Mouse (Mus musculus) right cerebral cortex, postnatal 10 days (tissue): ENCODE measurements around the gene Gm7029.
"Not testable (repeated sequence)": the region's sequence is repeated elsewhere in the genome, so short reads cannot be mapped to it uniquely, and the experiment has no call there.

Source experiments
- DNase-seq, 2 experiments: peaks; one replicate each; pipeline ENCODE4 v3.0.0; 2021; ENCODE audit warnings: low spot score in 2 of 2

The Gm7029 gene

GRCm38 (mm10) chr17:33891892-33892291 lies 18.3 kb downstream of the Gm7029 start:
- DNase-seq, result not testable (repeated sequence)

GRCm38 (mm10) chr17:33892429-33892828 lies 18.8 kb downstream of the Gm7029 start:
- no peak for DNase-seq

GRCm38 (mm10) chr17:33893011-33893410 lies 19.4 kb downstream of the Gm7029 start:
- not testable (repeated sequence) for DNase-seq

DNA sequence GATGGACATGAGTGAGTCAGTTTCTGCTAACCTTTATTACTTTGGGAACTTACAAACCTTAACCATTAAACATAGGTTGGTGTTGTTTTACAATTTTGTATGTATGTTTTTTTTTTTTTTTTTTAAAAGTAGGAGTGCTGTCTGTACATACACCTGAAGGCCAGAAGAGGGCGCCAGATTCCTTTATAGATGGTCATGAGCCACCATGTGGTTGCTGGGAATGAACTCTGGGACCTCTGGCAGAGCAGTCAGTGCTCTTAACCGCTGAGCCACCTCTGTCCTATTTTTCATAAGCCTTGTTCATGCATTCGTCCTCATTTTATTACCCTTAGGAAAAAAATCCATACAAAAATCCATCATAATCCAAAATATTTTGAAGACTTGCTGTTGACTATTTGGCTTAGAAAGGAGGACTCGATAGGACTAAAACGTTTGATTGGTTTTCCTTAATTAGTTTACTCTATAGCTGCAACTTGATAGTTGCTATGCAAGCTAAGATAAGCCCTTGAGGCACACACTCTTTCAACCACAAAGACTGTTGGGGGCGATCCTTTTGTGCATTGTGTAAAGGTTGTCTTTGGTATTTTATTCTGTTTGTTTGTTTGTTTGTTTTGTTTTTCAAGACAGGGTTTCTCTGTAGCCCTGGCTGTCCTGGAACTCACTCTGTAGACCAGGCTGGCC lies 23.6 kb downstream of the Gm7029 start:
- no peak for DNase-seq

DNA sequence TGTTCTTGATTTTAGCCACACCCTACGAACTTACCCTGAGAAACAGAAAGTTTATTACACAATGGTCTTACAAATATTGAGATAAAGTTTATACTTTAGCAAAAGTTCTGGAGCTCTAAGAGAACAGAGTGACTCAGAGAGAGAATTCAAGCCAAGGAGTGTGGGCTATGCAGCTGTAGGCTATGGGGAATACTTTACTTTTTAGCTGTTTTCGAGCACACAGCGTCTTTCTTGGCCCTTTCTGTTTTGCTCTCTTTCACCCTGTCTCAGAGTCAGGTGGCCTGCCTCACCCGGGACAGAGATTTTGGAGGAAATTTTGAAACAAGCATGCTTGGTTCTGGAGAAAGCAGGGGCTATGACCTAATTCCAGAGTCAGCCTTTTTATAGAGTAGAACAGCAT lies 24.6 kb downstream of the Gm7029 start:
- not testable (repeated sequence) for DNase-seq

- no peak for DNase-seq
These were observed 26.0 kb downstream of the Gm7029 start for GRCm38 (mm10) chr17:33899642-33900041.

GRCm38 (mm10) chr17:33900281-33900988 lies 26.8 kb downstream of the Gm7029 start:
- DNase-seq, result no peak

DNA sequence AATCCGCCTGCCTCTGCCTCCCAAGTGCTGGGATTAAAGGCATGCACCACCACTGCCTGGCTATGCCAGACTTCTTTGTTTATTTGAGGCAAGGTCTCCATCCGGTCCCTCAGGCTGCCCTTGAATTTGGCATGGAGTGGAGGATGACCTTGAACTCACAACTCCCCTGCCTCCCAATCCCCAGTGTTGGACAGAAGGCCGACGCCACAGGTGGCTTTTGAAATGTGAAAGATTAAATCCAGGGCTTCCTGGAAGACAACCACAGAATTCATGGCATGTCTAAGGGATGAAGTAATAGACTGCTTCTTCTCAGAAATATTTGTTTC lies 27.3 kb downstream of the Gm7029 start:
- DNase-seq, result no peak

DNA sequence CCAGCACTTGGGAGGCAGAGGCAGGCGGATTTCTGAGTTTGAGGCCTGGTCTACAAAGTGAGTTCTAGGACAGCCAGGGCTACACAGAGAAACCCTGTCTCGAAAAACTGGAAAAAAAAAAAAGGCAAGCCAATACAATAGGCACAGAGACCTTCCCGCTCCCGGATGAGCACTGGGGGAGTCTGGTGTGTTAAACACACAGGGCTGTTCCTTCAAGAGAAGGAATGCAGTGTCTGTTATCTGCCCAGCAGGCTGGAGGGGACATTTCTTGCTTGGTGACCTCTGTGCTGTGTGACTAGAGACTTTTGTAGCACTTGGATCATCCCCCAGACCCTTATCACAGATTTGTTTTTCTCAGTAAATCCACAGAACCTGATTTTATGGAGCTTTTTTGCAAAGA lies 28.0 kb downstream of the Gm7029 start:
- no peak for DNase-seq

- DNase-seq, result no peak
These were observed 28.4 kb downstream of the Gm7029 start for GRCm38 (mm10) chr17:33902079-33902478.

DNA sequence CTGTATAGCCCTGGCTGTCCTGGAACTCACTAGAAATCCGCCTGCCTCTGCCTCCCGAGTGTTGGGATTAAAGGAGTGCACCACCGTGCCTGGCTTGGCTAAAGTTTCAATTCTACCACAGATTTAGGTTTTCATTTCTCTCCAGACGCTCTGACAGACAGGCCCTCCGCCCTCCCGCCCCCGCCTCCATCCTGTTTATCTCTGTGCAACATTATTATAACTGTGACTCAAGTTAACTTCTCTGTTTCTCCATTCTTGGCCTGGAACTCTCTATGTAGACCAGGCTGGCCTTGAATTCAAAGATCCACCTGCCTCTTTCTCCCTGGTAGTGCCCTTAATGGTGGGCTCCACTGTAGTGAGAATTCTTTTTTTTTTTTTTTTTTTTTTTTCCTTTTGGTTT lies 28.9 kb downstream of the Gm7029 start:
- no peak for DNase-seq

DNA sequence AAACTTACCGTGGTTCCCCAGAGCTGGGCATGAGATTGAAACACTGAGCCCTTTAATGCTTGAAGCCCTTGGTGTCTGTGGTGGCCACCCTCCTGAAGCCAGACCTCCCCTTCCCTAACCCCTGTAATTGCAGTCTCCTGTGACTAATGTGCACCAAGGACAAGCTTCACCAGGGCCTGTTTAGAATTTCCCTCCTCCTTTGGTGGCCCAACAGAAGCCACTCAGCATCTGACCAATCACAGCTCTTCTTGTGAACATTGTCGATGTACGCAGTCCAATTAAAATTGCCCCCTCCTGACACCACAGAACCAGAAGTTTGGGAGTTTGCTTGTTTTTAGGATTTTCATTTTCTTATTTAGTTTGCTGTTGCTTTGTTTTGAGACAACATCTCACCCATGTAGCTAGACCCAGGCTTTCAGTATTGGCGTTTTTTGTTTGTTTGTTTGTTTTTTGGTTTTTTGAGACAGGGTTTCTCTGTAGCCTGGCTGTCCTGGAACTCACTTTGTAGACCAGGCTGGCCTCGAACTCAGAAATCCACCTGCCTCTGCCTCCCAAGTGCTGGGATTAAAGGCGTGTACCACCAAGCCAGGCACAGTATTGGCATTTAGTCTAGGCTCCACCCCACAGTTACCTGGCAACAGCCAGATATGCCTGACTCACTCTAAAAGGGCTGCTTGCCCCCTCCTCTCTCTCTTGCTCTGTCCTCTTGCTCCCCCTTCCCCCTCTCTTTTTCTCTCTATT lies 30.4 kb downstream of the Gm7029 start:
- DNase-seq, result not testable (repeated sequence)

DNA sequence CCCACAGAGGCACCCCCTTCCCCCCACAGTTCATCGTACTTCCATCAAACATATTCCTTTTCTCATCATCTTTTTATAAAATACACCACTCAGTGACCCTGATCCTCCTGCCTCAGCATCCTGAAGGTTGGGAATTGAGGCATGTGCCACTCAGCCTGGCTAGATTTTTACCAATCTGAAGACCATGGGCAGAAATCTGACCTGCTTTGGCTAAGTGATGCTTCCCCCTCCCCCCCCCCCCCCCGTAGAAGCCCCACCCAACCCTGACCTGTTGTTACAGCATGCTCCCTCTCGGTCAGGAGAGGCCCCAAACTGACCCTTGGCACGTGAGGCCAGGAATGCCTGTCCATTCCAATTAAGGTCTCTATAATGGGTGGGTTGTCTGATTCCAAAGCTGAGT lies 31.2 kb downstream of the Gm7029 start, which contains the start of gene Platr17:
TSS of gene Platr17 (plus strand) at position 301 of the 400 bp plus-strand sequence.
- not testable (repeated sequence) for DNase-seq

GRCm38 (mm10) chr17:33908331-33909076 lies 34.9 kb downstream of the Gm7029 start:
- DNase-seq, result peak; percentile 82 to 89

GRCm38 (mm10) chr17:33909077-33909868 lies 35.6 kb downstream of the Gm7029 start, which contains the start of gene Daxx:
TSS of gene Daxx (plus strand) at chr17:33909414.
- peak; percentile 99 for DNase-seq

DNA sequence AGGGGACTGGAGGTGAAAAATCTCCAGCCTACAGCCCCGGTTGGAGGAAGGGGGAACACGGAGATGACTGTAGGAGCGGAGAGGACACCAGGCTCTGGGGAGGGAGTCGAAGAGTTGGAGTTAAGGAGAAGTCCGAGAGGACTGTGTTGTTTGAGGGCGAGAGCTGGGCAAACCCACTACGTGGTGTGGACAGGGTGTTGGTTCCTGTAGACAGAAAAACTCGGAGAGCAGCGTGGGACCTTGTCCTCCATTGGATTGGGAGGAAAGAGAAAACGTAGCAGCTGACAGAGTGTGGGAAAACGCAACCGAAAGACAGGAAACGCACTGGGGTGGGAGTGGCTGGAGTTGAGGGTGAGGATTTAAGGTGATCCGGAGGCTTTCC lies 36.2 kb downstream of the Gm7029 start:
- peak; percentile 50 to 72 for DNase-seq

DNA sequence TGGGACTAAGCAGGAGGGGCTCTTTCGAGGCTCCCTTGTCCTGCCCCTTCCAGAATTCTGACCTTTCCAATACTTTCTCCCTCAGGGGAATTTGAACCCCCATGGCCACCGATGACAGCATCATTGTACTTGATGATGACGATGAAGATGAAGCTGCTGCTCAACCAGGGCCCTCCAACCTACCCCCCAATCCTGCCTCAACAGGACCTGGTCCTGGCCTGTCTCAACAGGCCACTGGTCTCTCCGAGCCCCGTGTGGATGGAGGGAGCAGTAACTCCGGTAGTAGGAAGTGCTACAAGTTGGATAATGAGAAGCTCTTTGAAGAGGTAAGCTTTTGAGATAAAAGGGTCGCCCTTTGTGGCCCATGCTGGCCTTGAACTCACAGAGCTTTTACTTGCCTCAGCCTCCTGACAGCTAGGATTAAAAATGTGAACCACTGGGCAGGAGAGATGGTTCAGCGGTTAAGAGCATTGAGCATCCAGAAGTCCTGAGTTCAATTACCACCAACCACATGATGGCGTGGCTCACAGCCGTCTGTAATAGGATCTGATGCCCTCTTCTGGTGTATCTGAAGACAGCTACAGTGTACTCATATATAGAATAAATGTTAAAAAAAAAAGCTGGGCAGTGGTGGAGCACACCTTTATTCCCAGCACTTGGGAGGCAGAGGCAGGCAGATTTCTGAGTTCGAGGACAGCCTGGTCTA lies 36.9 kb downstream of the Gm7029 start:
- peak in 1 of 2 experiments; percentile 20 for DNase-seq

DNA sequence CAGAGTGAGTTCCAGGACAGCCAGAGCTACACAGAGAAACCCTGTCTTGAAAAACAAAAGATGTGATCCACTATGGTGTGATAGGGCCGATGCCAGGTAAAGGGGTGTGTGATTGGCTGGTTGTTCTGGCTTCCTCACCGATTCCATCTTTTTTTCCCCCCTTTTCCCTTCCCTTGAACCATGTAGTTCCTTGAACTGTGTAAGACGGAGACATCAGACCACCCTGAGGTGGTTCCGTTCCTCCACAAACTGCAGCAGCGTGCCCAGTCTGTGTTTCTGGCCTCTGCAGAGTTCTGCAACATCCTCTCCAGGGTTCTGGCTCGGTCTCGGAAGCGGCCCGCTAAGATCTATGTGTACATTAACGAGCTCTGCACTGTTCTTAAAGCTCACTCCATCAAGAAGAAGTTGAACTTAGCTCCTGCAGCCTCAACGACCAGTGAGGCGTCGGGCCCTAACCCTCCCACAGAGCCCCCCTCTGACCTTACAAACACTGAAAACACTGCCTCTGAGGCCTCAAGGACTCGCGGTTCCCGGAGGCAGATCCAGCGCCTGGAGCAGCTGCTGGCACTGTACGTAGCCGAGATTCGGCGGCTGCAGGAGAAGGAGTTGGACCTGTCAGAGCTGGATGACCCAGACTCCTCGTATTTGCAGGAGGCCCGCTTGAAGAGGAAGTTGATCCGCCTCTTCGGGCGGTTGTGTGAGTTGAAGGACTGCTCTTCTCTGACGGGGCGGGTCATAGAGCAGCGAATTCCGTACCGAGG lies 37.6 kb downstream of the Gm7029 start:
- DNase-seq, result peak; percentile 25 to 48

- DNase-seq, result peak in 1 of 2 experiments; percentile 50
These were observed 38.3 kb downstream of the Gm7029 start for GRCm38 (mm10) chr17:33911813-33912414.
